Mouse (Mus musculus): ENCODE results near the gene C2cd5.

Gene C2cd5

GRCm38 (mm10) chr6:143072412-143073014 lies 27.4 kb downstream of the C2cd5 start:
- no peak for DNase-seq (ENCODE audit: low spot score)

- no peak for DNase-seq (ENCODE audit: low spot score)
Measured at GRCm38 (mm10) chr6:143070736-143071135, 29.2 kb downstream of the C2cd5 start.

- DNase-seq (ENCODE audit: low spot score): no peak
Measured at GRCm38 (mm10) chr6:143070019-143070418, 29.9 kb downstream of the C2cd5 start.

GRCm38 (mm10) chr6:143069606-143070005 lies 30.3 kb downstream of the C2cd5 start:
- DNase-seq (ENCODE audit: low spot score): no peak

- DNase-seq (ENCODE audit: low spot score): no peak
Measured at GRCm38 (mm10) chr6:143068181-143068915, 31.6 kb downstream of the C2cd5 start.

GRCm38 (mm10) chr6:143067654-143068053 lies 32.3 kb downstream of the C2cd5 start:
- DNase-seq (ENCODE audit: low spot score): no peak

GRCm38 (mm10) chr6:143066859-143067258 lies 33.1 kb downstream of the C2cd5 start:
- DNase-seq (ENCODE audit: low spot score): no peak

GRCm38 (mm10) chr6:143064047-143064446 lies 35.9 kb downstream of the C2cd5 start:
- no peak for DNase-seq (ENCODE audit: low spot score)

- no peak for DNase-seq (ENCODE audit: low spot score)
Measured at GRCm38 (mm10) chr6:143057601-143058000, 42.3 kb downstream of the C2cd5 start.

- no peak for DNase-seq (ENCODE audit: low spot score)
Measured at GRCm38 (mm10) chr6:143051566-143051965, 48.4 kb downstream of the C2cd5 start.

GRCm38 (mm10) chr6:143049791-143050555 lies 50.0 kb downstream of the C2cd5 start:
- DNase-seq (ENCODE audit: low spot score): no peak

- DNase-seq (ENCODE audit: low spot score): no peak
Measured at GRCm38 (mm10) chr6:143049117-143049516, 50.8 kb downstream of the C2cd5 start.

GRCm38 (mm10) chr6:143047538-143048258 lies 52.2 kb downstream of the C2cd5 start:
- DNase-seq (ENCODE audit: low spot score): no peak

- no peak for DNase-seq (ENCODE audit: low spot score)
Measured at GRCm38 (mm10) chr6:143041578-143041977, 58.4 kb downstream of the C2cd5 start.

- peak; percentile 31 for DNase-seq (ENCODE audit: low spot score)
Measured at GRCm38 (mm10) chr6:143035261-143035660, 64.7 kb downstream of the C2cd5 start.

GRCm38 (mm10) chr6:143034503-143034902 lies 65.4 kb downstream of the C2cd5 start:
- no peak for DNase-seq (ENCODE audit: low spot score)

GRCm38 (mm10) chr6:143030521-143030920 lies 69.4 kb downstream of the C2cd5 start:
- DNase-seq (ENCODE audit: low spot score): no peak

- DNase-seq (ENCODE audit: low spot score): no peak
Measured at GRCm38 (mm10) chr6:143027896-143028295, 72.0 kb downstream of the C2cd5 start.

- DNase-seq (ENCODE audit: low spot score): no peak
Measured at GRCm38 (mm10) chr6:143027402-143027801, 72.5 kb downstream of the C2cd5 start.

- DNase-seq (ENCODE audit: low spot score): no peak
Measured at GRCm38 (mm10) chr6:143023691-143024090, 76.2 kb downstream of the C2cd5 start.

GRCm38 (mm10) chr6:143021756-143022155 lies 78.2 kb downstream of the C2cd5 start:
- DNase-seq (ENCODE audit: low spot score): no peak

- DNase-seq (ENCODE audit: low spot score): no peak
Measured at GRCm38 (mm10) chr6:143020647-143021046, 79.3 kb downstream of the C2cd5 start.

All from left cerebral cortex, adult 11 months (tissue).